Comparison of ENCODE assay signal across 9 mouse cellular contexts in the genomic region with DNA sequence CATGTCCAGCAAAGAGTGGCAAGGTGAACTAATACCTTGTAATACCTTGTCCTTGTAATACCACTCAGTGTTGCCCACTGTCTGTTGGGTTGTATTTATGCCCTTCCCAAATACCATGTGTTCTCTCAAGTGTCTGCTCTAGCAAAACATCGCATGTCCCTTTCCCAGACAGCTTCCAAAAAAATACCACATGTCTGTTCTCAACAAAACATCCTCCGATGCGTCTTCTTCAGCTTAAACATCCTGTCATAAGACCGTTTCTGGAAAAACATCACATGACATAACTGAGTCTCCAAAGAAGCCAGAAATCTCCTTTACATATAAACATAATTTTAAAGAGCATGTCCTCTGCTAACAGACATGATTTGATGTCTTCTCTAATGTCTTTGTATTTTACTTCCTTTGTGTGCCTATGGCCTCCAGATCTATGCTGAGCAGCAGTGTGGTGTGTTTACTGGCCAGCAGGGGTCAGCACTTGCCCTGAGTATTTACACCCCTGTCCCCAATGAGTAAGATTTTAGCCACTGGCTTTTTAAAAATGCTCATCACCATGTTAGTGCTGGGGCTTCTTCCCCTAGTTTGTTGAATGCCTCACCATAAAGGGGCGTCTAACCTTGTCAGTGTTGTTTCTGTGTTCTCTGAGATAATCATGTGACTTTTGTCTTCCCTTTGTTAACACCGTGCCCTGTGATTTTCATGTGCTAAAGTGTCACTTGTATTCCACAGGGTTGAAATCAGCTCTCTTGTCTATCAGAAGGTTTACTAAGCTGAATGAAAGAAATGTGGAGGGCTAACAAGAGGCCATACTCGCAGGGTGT. TPM values are rescaled to one million over a fixed set of nuclear protein-coding genes. Genes with fewer than 3 reads are reported as not detected.
A peak's percentile ranks its signal among the peaks of the same experiment; 100 is the strongest.
DNase-seq lines count a peak whose midpoint lies in the region; ATAC-seq and TF ChIP-seq lines count a peak whose summit lies in the region.
"Not testable (repeated sequence)": the region's sequence is repeated elsewhere in the genome, so short reads cannot be mapped to it uniquely, and the experiment has no call there.
"Had no signal": no experiment of that assay in that cellular context is flagged by ENCODE, and none has a peak within 500 bp of the region (broad histone marks: within the 10 kb centered on the region; RNA-seq: fewer than 3 reads in every experiment).

No protein-coding gene starts in this region.

- H3K4me1 ChIP-seq in embryonic facial prominence, embryonic 14.5 days (ENCODE audit: control insufficient read depth, insufficient read depth, low read length); liver, postnatal 0 days (ENCODE audit: insufficient read depth); stomach, postnatal 0 days (replicated peaks; ENCODE audit: control insufficient read depth, insufficient read depth): not testable (repeated sequence)

- not testable (repeated sequence) for H3K9me3 ChIP-seq in embryonic facial prominence, embryonic 14.5 days (ENCODE audit: control insufficient read depth, low read length); liver, postnatal 0 days (ENCODE audit: low read length); stomach, postnatal 0 days (ENCODE audit: control insufficient read depth, low read length)

- H3K9ac ChIP-seq in embryonic facial prominence, embryonic 14.5 days (ENCODE audit: low read depth, low read length); liver, postnatal 0 days (replicated peaks); stomach, postnatal 0 days (ENCODE audit: low read length): not testable (repeated sequence)

- not testable (repeated sequence) for H3K27ac ChIP-seq in embryonic facial prominence, embryonic 14.5 days (replicated peaks; ENCODE audit: low read depth, low read length); liver, postnatal 0 days (ENCODE audit: low read depth); stomach, postnatal 0 days (replicated peaks)

- 65% methylated on average over 7 of the region's 7 CpGs for WGBS in embryonic facial prominence, embryonic 14.5 days
- WGBS in liver, postnatal 0 days (ENCODE audit: insufficient replicate concordance) = 61% methylated on average over 7 of the region's 7 CpGs
- whole genome bisulfite sequencing in stomach, postnatal 0 days = 48% methylated on average over 7 of the region's 7 CpGs

- peak; percentile 76 to 78 for DNase-seq in B cell, adult 2 months
- DNase-seq in adrenal gland, postnatal 25 days = peak; percentile 61
- peak; percentile 64 for DNase-seq in embryonic facial prominence, embryonic 14.5 days (ENCODE audit: low spot score)
- peak; percentile 51 to 67 for DNase-seq in heart, adult 9 months (ENCODE audit: low spot score in 2 of 2)
- DNase-seq in kidney, adult 8-10 months = peak; percentile 48 to 70
- peak; percentile 71 for DNase-seq in liver, postnatal 0 days
- peak; percentile 52 for DNase-seq in neural tube, embryonic 10.5 days (ENCODE audit: extremely low spot score, low spot score)
- DNase-seq in stomach, postnatal 0 days (ENCODE audit: low spot score) = peak; percentile 63

- peak; percentile 78 for TF ChIP-seq CTCF in liver, postnatal 0 days (IDR thresholded peaks at IDR 0.05; ENCODE audit: low read depth)
- TF ChIP-seq CTCF in stomach, postnatal 0 days (IDR thresholded peaks at IDR 0.05; ENCODE audit: low read depth) = peak; percentile 77

- H3K4me3 ChIP-seq in embryonic facial prominence, embryonic 14.5 days (ENCODE audit: low read depth, low read length); liver, postnatal 0 days (ENCODE audit: low read depth, low read length); stomach, postnatal 0 days (ENCODE audit: low read depth, low read length): not testable (repeated sequence)

- not testable (repeated sequence) for TF ChIP-seq EP300 in liver, postnatal 0 days (IDR thresholded peaks at IDR 0.05; ENCODE audit: low read depth); stomach, postnatal 0 days (optimal IDR thresholded peaks at IDR 0.05)

- H3K36me3 ChIP-seq in embryonic facial prominence, embryonic 14.5 days (ENCODE audit: control insufficient read depth, insufficient read depth, low read length); liver, postnatal 0 days (replicated peaks; ENCODE audit: insufficient read depth, low read length); stomach, postnatal 0 days (ENCODE audit: control insufficient read depth, insufficient read depth, low read length): not testable (repeated sequence)

- not testable (repeated sequence) for H3K4me2 ChIP-seq in embryonic facial prominence, embryonic 14.5 days (ENCODE audit: low read depth, low read length); liver, postnatal 0 days (ENCODE audit: low read depth, low read length); stomach, postnatal 0 days (replicated peaks; ENCODE audit: low read depth)

- not testable (repeated sequence) for ATAC-seq in embryonic facial prominence, embryonic 14.5 days (ENCODE audit: low read depth)
- 0 out of 2 replicates have a peak, but pooled peaks have one; percentile 18 for ATAC-seq in liver, postnatal 0 days
- ATAC-seq in stomach, postnatal 0 days (ENCODE audit: low FRiP score, low TSS enrichment) = peak; percentile 27; the same call in 1 of the 2 replicates

- H3K27me3 ChIP-seq in embryonic facial prominence, embryonic 14.5 days (replicated peaks; ENCODE audit: control insufficient read depth, insufficient read depth, low read length); liver, postnatal 0 days (ENCODE audit: insufficient read depth, low read length); stomach, postnatal 0 days (ENCODE audit: control insufficient read depth, insufficient read depth, low read length): not testable (repeated sequence)

RNA-seq across cellular contexts. Expression of gene Klrb1c, which starts 16.0 kb away (rescaled TPM):
- not detected in 2 replicates for total RNA-seq in adrenal gland, postnatal 25 days (2021)
- polyA plus RNA-seq in embryonic facial prominence, embryonic 14.5 days (2014; fragmentation: Nextera tagmentation; extraction: Ambion mirVana) = 0.14 TPM in 1 of 2 replicates, not detected in the other
- 0.64 and 1.1 TPM in 2 replicates for polyA plus RNA-seq in liver, postnatal 0 days (2015; fragmentation: Nextera tagmentation; extraction: Ambion mirVana)
- polyA plus RNA-seq in stomach, postnatal 0 days (2015; fragmentation: Nextera tagmentation; extraction: Ambion mirVana) = 0.07 and 0.18 TPM in 2 replicates

RNA-seq across cellular contexts. Expression of gene Gm44511, which starts 21.1 kb away (rescaled TPM):
- total RNA-seq in adrenal gland, postnatal 25 days (2021) = not detected in 2 replicates
- polyA plus RNA-seq in embryonic facial prominence, embryonic 14.5 days (2014; fragmentation: Nextera tagmentation; extraction: Ambion mirVana) = 0.42 TPM in 1 of 2 replicates, not detected in the other
- not detected in 2 replicates for polyA plus RNA-seq in liver, postnatal 0 days (2015; fragmentation: Nextera tagmentation; extraction: Ambion mirVana)
- not detected in 2 replicates for polyA plus RNA-seq in stomach, postnatal 0 days (2015; fragmentation: Nextera tagmentation; extraction: Ambion mirVana)
- polyA plus RNA-seq: forebrain, embryonic 16.5 days had no signal

RNA-seq across cellular contexts. Expression of gene Klrb1b, which starts 21.1 kb away (rescaled TPM):
- total RNA-seq in adrenal gland, postnatal 25 days (2021) = not detected in 2 replicates
- 0.39 TPM in 1 of 2 replicates, not detected in the other for polyA plus RNA-seq in embryonic facial prominence, embryonic 14.5 days (2014; fragmentation: Nextera tagmentation; extraction: Ambion mirVana)
- 0.32 and 0.39 TPM in 2 replicates for polyA plus RNA-seq in liver, postnatal 0 days (2015; fragmentation: Nextera tagmentation; extraction: Ambion mirVana)
- 0.16 and 0.19 TPM in 2 replicates for polyA plus RNA-seq in stomach, postnatal 0 days (2015; fragmentation: Nextera tagmentation; extraction: Ambion mirVana)
- polyA plus RNA-seq: forebrain, embryonic 16.5 days had no signal
